Mouse (Mus musculus): ENCODE measurements around the gene Tbc1d16. TPM values are rescaled to one million over a fixed set of nuclear protein-coding genes. Genes with fewer than 3 reads are reported as not detected.
"Not testable (repeated sequence)": the region's sequence is repeated elsewhere in the genome, so short reads cannot be mapped to it uniquely, and the experiment has no call there.

Gene Tbc1d16
- polyA plus RNA-seq (2015; fragmentation: Nextera tagmentation; extraction: Ambion mirVana) = 47.7 and 56.7 TPM in 2 replicates

DNA sequence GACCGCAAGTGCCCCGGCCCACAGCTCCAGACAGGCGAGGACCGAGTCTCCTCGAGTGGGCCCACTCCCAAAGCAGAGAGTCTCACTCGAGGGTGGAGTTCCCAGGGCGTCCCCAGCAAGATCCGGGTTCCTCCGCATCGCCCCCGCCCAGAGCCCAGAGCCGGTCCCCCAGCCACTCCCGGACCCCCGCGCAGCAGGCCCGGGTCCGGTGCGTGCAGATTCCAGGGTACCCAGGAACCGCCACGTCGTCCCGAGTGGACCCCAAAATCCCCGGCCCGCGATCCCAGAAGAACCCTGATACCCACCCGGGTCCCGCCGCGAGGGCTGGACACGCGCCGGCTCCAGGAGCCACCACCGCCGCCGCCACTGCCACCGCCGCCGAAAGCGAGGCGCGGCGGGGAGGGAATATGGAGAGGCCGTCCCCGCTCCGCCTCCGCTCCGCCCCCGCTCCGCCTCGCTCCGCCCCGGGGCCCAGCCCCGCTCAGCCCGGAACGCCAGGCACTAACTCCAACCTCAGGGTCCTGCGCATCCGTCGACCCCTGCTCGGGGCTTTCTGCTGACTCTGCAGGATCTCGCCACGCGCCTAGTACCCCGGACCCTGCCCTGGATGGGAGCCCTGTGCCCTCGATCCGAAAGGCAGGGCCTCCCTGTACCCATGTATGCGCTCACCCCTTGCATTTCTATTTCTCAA, at the start of gene Tbc1d16, which contains the start of gene Ccdc40:
Gene Tbc1d16, minus strand, starts transcription at position 409 of the 691 bp plus-strand sequence.
Gene Ccdc40, plus strand, starts transcription at position 482 of the 691 bp plus-strand sequence.
- peak within 1 kb of the TSS; percentile 80 for H3K27ac ChIP-seq (ENCODE audit: low read length)
- WGBS = under 1% methylated on average over 43 of the region's 66 CpGs
- ATAC-seq = peak; percentile 88
- H3K9me3 ChIP-seq (replicated peaks; ENCODE audit: control insufficient read depth, low read length, poor library complexity, severe bottlenecking) = no peaks in the 10 kb centered on the region
- peak within 1 kb of the TSS; percentile 99 for H3K4me2 ChIP-seq (ENCODE audit: low read length)
- peaks cover 34% of the 10 kb centered on the region for H3K4me1 ChIP-seq (ENCODE audit: control insufficient read depth, insufficient read depth, low read length)
- peak within 1 kb of the TSS; percentile 70 for H3K4me3 ChIP-seq (ENCODE audit: low read depth, low read length)
- no peaks in the 10 kb centered on the region for H3K36me3 ChIP-seq (ENCODE audit: control insufficient read depth, insufficient read depth, low read length)
- peak within 1 kb of the TSS; percentile 84 for H3K9ac ChIP-seq (ENCODE audit: low read depth, low read length)
- no peaks in the 10 kb centered on the region for H3K27me3 ChIP-seq (ENCODE audit: control insufficient read depth, insufficient read depth, low read depth, low read length)

- no peak for ATAC-seq
- H3K36me3 ChIP-seq (ENCODE audit: control insufficient read depth, insufficient read depth, low read length) = peaks cover 33% of the 10 kb centered on the region
Observed at GRCm38 (mm10) chr11:119273186-119273930, 45.1 kb upstream of the Tbc1d16 start.

GRCm38 (mm10) chr11:119272492-119272891, 44.2 kb upstream of the Tbc1d16 start:
- H3K4me3 ChIP-seq (ENCODE audit: low read depth, low read length); H3K9me3 ChIP-seq (replicated peaks; ENCODE audit: control insufficient read depth, low read length, poor library complexity, severe bottlenecking); H3K27ac ChIP-seq (ENCODE audit: low read length); ATAC-seq; H3K27me3 ChIP-seq (ENCODE audit: control insufficient read depth, insufficient read depth, low read depth, low read length); H3K9ac ChIP-seq (ENCODE audit: low read depth, low read length); H3K4me2 ChIP-seq (ENCODE audit: low read length): not testable (repeated sequence)
- Histone ChIP-seq H3K4me1 (ENCODE audit: control insufficient read depth, insufficient read depth, low read length) (peaks cover 20% of the 10 kb centered on the region), H3K36me3 (ENCODE audit: control insufficient read depth, insufficient read depth, low read length) (peaks cover 33% of the 10 kb centered on the region)
- WGBS = 74% methylated on average over 3 of the region's 3 CpGs

More at GRCm38 (mm10) chr11:119273186-119273930, 45.1 kb upstream of the Tbc1d16 start:
- H3K4me2 ChIP-seq (ENCODE audit: low read length) = no peak overlapping the region
- H3K4me3 ChIP-seq (ENCODE audit: low read depth, low read length) = no peak overlapping the region
- H3K9me3 ChIP-seq (replicated peaks; ENCODE audit: control insufficient read depth, low read length, poor library complexity, severe bottlenecking) = no peaks in the 10 kb centered on the region
- peaks cover 16% of the 10 kb centered on the region for H3K4me1 ChIP-seq (ENCODE audit: control insufficient read depth, insufficient read depth, low read length)
- no peak overlapping the region for H3K9ac ChIP-seq (ENCODE audit: low read depth, low read length)
- H3K27me3 ChIP-seq (ENCODE audit: control insufficient read depth, insufficient read depth, low read depth, low read length) = no peaks in the 10 kb centered on the region
- WGBS = 89% methylated on average over 8 of the region's 8 CpGs
- H3K27ac ChIP-seq (ENCODE audit: low read length) = no peak overlapping the region

- H3K4me2 ChIP-seq (ENCODE audit: low read length) = peak overlapping the region; percentile 90
- 68% methylated on average over 16 of the region's 16 CpGs for WGBS
- no peak for ATAC-seq
- H3K27me3 ChIP-seq (ENCODE audit: control insufficient read depth, insufficient read depth, low read depth, low read length) = no peaks in the 10 kb centered on the region
- H3K4me1 ChIP-seq (ENCODE audit: control insufficient read depth, insufficient read depth, low read length) = peaks cover 23% of the 10 kb centered on the region
- H3K27ac ChIP-seq (ENCODE audit: low read length) = no peak overlapping the region; the same call in 1 of the 2 replicates
- no peaks in the 10 kb centered on the region for H3K9me3 ChIP-seq (replicated peaks; ENCODE audit: control insufficient read depth, low read length, poor library complexity, severe bottlenecking)
- peaks cover 9% of the 10 kb centered on the region for H3K36me3 ChIP-seq (ENCODE audit: control insufficient read depth, insufficient read depth, low read length)
- peak overlapping the region; percentile 80 for H3K9ac ChIP-seq (ENCODE audit: low read depth, low read length)
- peak overlapping the region; percentile 64 for H3K4me3 ChIP-seq (ENCODE audit: low read depth, low read length)
Observed at GRCm38 (mm10) chr11:119268557-119269195, 40.4 kb upstream of the Tbc1d16 start.

DNA sequence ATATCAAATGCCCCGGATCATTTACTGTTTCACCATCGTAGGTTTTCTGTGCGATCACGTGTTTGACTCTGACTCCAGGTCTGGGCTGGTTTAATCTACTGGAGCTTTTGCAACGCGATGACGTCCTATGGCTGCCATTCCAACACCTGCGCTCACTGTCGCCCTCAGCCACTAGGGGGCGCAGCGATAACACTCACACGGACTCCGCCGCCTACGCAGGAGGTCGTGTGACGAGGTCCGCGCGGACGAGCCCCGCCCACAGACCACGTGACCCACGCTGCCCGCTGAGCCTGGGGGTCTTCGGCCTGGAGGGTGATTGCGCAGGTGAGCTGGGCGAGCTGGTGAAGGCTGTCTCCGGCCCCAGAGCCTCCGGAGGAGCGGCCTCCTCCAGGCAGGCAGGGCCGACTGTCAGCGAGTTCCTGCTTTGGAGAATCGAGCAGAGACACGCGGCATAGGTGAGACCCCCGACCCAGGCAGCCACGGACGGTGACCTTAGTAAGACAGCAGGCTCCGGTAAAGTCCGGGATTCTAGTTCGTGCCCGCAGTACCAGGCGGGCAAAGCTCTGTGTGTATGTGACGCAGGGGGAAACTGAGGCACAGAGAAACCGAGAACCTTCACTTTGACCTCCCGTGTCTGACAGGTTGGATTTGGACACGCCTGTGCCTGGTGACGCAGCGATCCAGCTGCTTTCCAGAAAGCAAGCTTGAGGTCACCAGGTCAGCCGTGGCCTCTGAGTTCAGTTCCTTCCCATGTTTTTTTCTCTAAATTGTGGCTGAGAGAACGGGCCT, 39.7 kb upstream of the Tbc1d16 start, which contains the start of gene Gaa:
Gene Gaa, plus strand, starts transcription at position 120 of the 789 bp plus-strand sequence.
- H3K27ac ChIP-seq (ENCODE audit: low read length) = peak within 1 kb of the TSS; percentile 64
- 4% methylated on average over 52 of the region's 52 CpGs for WGBS
- peak; percentile 86 for ATAC-seq
- no peaks in the 10 kb centered on the region for H3K27me3 ChIP-seq (ENCODE audit: control insufficient read depth, insufficient read depth, low read depth, low read length)
- H3K4me2 ChIP-seq (ENCODE audit: low read length) = peak within 1 kb of the TSS; percentile 90
- peaks cover 5% of the 10 kb centered on the region for H3K36me3 ChIP-seq (ENCODE audit: control insufficient read depth, insufficient read depth, low read length)
- peaks cover 23% of the 10 kb centered on the region for H3K4me1 ChIP-seq (ENCODE audit: control insufficient read depth, insufficient read depth, low read length)
- peak within 1 kb of the TSS; percentile 80 for H3K9ac ChIP-seq (ENCODE audit: low read depth, low read length)
- H3K4me3 ChIP-seq (ENCODE audit: low read depth, low read length) = peak within 1 kb of the TSS; percentile 64
- no peaks in the 10 kb centered on the region for H3K9me3 ChIP-seq (replicated peaks; ENCODE audit: control insufficient read depth, low read length, poor library complexity, severe bottlenecking)

GRCm38 (mm10) chr11:119267241-119267674, 39.0 kb upstream of the Tbc1d16 start:
- Histone ChIP-seq H3K36me3 (ENCODE audit: control insufficient read depth, insufficient read depth, low read length) (no peaks in the 10 kb centered on the region), H3K9me3 (replicated peaks; ENCODE audit: control insufficient read depth, low read length, poor library complexity, severe bottlenecking) (no peaks in the 10 kb centered on the region), H3K27ac (ENCODE audit: low read length) (peak overlapping the region; percentile 26), H3K27me3 (ENCODE audit: control insufficient read depth, insufficient read depth, low read depth, low read length) (no peaks in the 10 kb centered on the region), H3K9ac (ENCODE audit: low read depth, low read length) (peak overlapping the region; percentile 80), H3K4me3 (ENCODE audit: low read depth, low read length) (peak overlapping the region; percentile 64; the same call in 1 of the 2 replicates), H3K4me1 (ENCODE audit: control insufficient read depth, insufficient read depth, low read length) (peaks cover 23% of the 10 kb centered on the region), H3K4me2 (ENCODE audit: low read length) (peak overlapping the region; percentile 90)
- ATAC-seq = peak; percentile 56
- 40% methylated on average over 6 of the region's 6 CpGs for WGBS

DNA sequence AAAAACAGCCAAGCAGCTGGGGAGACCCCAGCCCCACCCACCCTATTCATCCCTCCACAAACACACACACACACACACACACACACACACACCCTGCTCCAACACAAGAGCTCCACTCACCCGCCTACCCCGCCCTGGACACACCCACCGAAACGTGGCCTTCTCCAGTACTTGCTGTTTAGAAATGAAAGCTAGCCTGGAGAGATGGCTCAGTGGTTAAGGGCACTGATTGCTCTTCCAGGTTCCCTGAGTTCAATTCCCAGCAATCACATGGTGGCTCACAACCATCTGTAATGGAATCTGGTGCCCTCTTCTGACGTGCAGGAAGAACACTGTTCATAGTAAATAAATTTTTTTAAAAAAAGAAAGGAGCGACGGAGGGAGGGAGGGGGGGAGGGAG, 37.5 kb upstream of the Tbc1d16 start:
- no peak for ATAC-seq
- Histone ChIP-seq H3K4me1 (ENCODE audit: control insufficient read depth, insufficient read depth, low read length) (peaks cover 23% of the 10 kb centered on the region), H3K27ac (ENCODE audit: low read length) (no peak overlapping the region), H3K4me3 (ENCODE audit: low read depth, low read length) (no peak overlapping the region), H3K27me3 (ENCODE audit: control insufficient read depth, insufficient read depth, low read depth, low read length) (no peaks in the 10 kb centered on the region), H3K4me2 (ENCODE audit: low read length) (no peak overlapping the region), H3K9me3 (replicated peaks; ENCODE audit: control insufficient read depth, low read length, poor library complexity, severe bottlenecking) (no peaks in the 10 kb centered on the region), H3K36me3 (ENCODE audit: control insufficient read depth, insufficient read depth, low read length) (0 out of 2 replicates have a peak, but pooled peaks cover 2% of the 10 kb centered on the region), H3K9ac (ENCODE audit: low read depth, low read length) (no peak overlapping the region)
- WGBS = 64% methylated on average over 7 of the region's 7 CpGs

- 94% methylated on average over 13 of the region's 13 CpGs for WGBS
Observed at GRCm38 (mm10) chr11:119264413-119264812, 36.1 kb upstream of the Tbc1d16 start.

More at GRCm38 (mm10) chr11:119264413-119264812, 36.1 kb upstream of the Tbc1d16 start:
- H3K4me1 ChIP-seq (ENCODE audit: control insufficient read depth, insufficient read depth, low read length) = peaks cover 18% of the 10 kb centered on the region
- no peak for ATAC-seq
- H3K36me3 ChIP-seq (ENCODE audit: control insufficient read depth, insufficient read depth, low read length) = peaks cover 6% of the 10 kb centered on the region; the same call in 1 of the 2 replicates
- H3K27me3 ChIP-seq (ENCODE audit: control insufficient read depth, insufficient read depth, low read depth, low read length) = no peaks in the 10 kb centered on the region
- H3K9ac ChIP-seq (ENCODE audit: low read depth, low read length) = no peak overlapping the region
- no peak overlapping the region for H3K27ac ChIP-seq (ENCODE audit: low read length)
- no peak overlapping the region for H3K4me3 ChIP-seq (ENCODE audit: low read depth, low read length)
- no peaks in the 10 kb centered on the region for H3K9me3 ChIP-seq (replicated peaks; ENCODE audit: control insufficient read depth, low read length, poor library complexity, severe bottlenecking)
- H3K4me2 ChIP-seq (ENCODE audit: low read length) = no peak overlapping the region
